Comparison of ENCODE assay signal across 11 mouse cellular contexts in the genomic region with DNA sequence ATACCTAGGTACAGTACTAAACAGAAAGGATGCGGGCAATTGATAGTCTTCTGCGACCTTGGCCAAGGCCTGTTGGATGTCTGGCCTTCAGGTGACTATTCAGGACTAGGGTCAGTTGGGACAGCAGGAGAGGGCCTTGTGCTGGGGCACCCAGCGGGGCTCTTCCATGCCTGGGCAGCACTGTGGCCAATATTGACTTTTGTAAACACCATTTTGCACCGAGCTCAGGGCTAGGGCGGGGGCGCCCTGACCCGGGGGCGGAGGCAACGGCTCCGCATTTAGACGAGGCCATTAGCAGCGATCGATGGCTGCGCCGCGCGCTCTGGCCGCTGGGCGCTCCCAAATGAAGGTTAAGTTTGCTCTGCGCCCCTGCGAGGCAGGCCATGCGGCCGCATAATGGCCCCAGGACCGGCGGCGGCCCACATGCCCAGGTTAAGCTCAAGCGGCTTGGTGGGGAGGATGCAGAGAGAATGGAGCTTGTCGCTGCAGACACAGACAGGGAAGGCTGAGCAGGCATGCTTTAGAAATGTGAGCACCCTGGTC.
A peak's percentile ranks its signal among the peaks of the same experiment; 100 is the strongest.
DNase-seq lines count a peak whose midpoint lies in the region; ATAC-seq lines count a peak whose summit lies in the region.
"Had no signal": no experiment of that assay in that cellular context is flagged by ENCODE, and none has a peak within 500 bp of the region (broad histone marks: within the 10 kb centered on the region; RNA-seq: fewer than 3 reads in every experiment).

No protein-coding gene starts in this region.

- ATAC-seq in forebrain, embryonic 15.5 days (replicated peaks), result no peak; the same call in 1 of the 2 replicates
- 0 out of 2 replicates have a peak, but pooled peaks have one; percentile 40 for ATAC-seq in liver, embryonic 15.5 days (ENCODE audit: insufficient read depth)
- ATAC-seq in stomach, embryonic 16.5 days (ENCODE audit: insufficient read depth, low FRiP score), result 0 out of 2 replicates have a peak, but pooled peaks have one; percentile 35

- no peak overlapping the region; the same call in 1 of the 2 replicates for H3K9ac ChIP-seq in forebrain, embryonic 15.5 days (replicated peaks)
- H3K9ac ChIP-seq in liver, embryonic 15.5 days, result no peak overlapping the region
- H3K9ac ChIP-seq in stomach, embryonic 16.5 days (ENCODE audit: low read length), result no peak overlapping the region

- H3K4me3 ChIP-seq in forebrain, embryonic 15.5 days, result no peak overlapping the region
- H3K4me3 ChIP-seq in liver, embryonic 15.5 days (replicated peaks), result no peak overlapping the region
- H3K4me3 ChIP-seq in stomach, embryonic 16.5 days (replicated peaks; ENCODE audit: low read length), result no peak overlapping the region

- DNase-seq in kidney, postnatal 4 days, result peak; percentile 52 to 63
- DNase-seq in kidney, adult 11 months, result no peak
- DNase-seq in layer of hippocampus, adult 9-10 months (ENCODE audit: low spot score), result no peak
- no peak for DNase-seq in lung, postnatal 25 days (ENCODE audit: low spot score)
- DNase-seq in adrenal gland, postnatal 4 days (ENCODE audit: low spot score in 2 of 2), result no peak
- DNase-seq: cerebellum, adult 8-10 months; heart, postnatal 10 days had no signal

- H3K36me3 ChIP-seq in forebrain, embryonic 15.5 days, result no peaks in the 10 kb centered on the region
- H3K36me3 ChIP-seq in liver, embryonic 15.5 days (replicated peaks), result no peaks in the 10 kb centered on the region
- H3K36me3 ChIP-seq in stomach, embryonic 16.5 days (ENCODE audit: control insufficient read depth, insufficient read depth, low read length), result no peaks in the 10 kb centered on the region

- WGBS in forebrain, embryonic 15.5 days, result 7% methylated on average over 28 of the region's 28 CpGs
- 52% methylated on average over 28 of the region's 28 CpGs for WGBS in liver, embryonic 15.5 days (ENCODE audit: insufficient replicate concordance)
- WGBS in stomach, embryonic 16.5 days, result 15% methylated on average over 28 of the region's 28 CpGs

- peaks cover 22% of the 10 kb centered on the region for H3K27me3 ChIP-seq in forebrain, embryonic 15.5 days
- peaks cover 5% of the 10 kb centered on the region; the same call in 1 of the 2 replicates for H3K27me3 ChIP-seq in liver, embryonic 15.5 days
- peaks cover 8% of the 10 kb centered on the region for H3K27me3 ChIP-seq in stomach, embryonic 16.5 days (ENCODE audit: control insufficient read depth, insufficient read depth, low read length)

- H3K27ac ChIP-seq in forebrain, embryonic 15.5 days (replicated peaks), result no peak overlapping the region
- no peak overlapping the region for H3K27ac ChIP-seq in liver, embryonic 15.5 days (replicated peaks)
- H3K27ac ChIP-seq in stomach, embryonic 16.5 days (ENCODE audit: low read length), result no peak overlapping the region
- H3K27ac ChIP-seq: macrophage had no signal

- 0 out of 2 replicates have a peak overlapping the region, but pooled peaks have one; percentile 10 for H3K4me2 ChIP-seq in forebrain, embryonic 15.5 days (replicated peaks)
- peak overlapping the region; percentile 36; the same call in 1 of the 2 replicates for H3K4me2 ChIP-seq in liver, embryonic 15.5 days
- peak overlapping the region; percentile 21; the same call in 1 of the 2 replicates for H3K4me2 ChIP-seq in stomach, embryonic 16.5 days (ENCODE audit: low read depth, low read length)

- no peaks in the 10 kb centered on the region for H3K9me3 ChIP-seq in forebrain, embryonic 15.5 days
- H3K9me3 ChIP-seq in liver, embryonic 15.5 days (replicated peaks), result no peaks in the 10 kb centered on the region
- no peaks in the 10 kb centered on the region for H3K9me3 ChIP-seq in stomach, embryonic 16.5 days (replicated peaks; ENCODE audit: control insufficient read depth, low read length)

- H3K4me1 ChIP-seq in forebrain, embryonic 15.5 days, result peaks cover 11% of the 10 kb centered on the region
- no peaks in the 10 kb centered on the region for H3K4me1 ChIP-seq in liver, embryonic 15.5 days (replicated peaks)
- H3K4me1 ChIP-seq in stomach, embryonic 16.5 days (ENCODE audit: control insufficient read depth, insufficient read depth, low read length), result 0 out of 2 replicates have a peak, but pooled peaks cover 4% of the 10 kb centered on the region

Comparison
In these comparisons a context has a peak if more than half of its experiments do, and no peak if none do; other contexts are left out.
1. DNase-seq: peak in kidney, postnatal 4 days (2 of 2); none in kidney, adult 11 months (single experiment), layer of hippocampus, adult 9-10 months (single experiment), lung, postnatal 25 days (single experiment) and adrenal gland, postnatal 4 days (0 of 2).
2. Peak in every context shown above with its lines, with median percentiles within 50 percentile points of each other: H3K4me2 ChIP-seq.